Mouse (Mus musculus): Measurements from ENCODE around the gene Acsbg1. TPM values are rescaled to one million over a fixed set of nuclear protein-coding genes. Genes with fewer than 3 reads are reported as not detected.

Gene Acsbg1
- total and polyA plus RNA-seq, 2 experiments from 2014 or later, result 38.9 to 45.4 TPM

DNA sequence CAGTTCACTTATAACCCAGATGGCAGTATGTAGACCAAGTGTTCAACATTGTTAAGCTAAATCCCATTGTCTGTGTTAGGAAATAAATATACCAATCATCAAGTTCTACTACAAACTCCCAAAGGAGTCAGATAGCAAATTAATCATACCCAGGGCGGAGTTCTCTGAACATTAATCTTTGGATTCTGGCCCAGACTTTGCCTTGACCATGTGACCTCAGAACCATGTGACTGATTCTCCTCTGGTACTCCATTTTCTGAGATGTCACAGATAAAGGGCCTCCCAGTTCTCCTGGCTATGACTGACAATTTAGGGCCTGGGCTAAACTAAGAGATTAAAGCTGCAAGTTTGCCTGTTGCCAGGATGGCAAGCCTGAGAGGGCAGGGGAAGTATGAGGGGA lies 12.3 kb downstream of the Acsbg1 start:
- whole genome bisulfite sequencing, result 90% methylated on average over 1 of the region's 1 CpGs
- Histone ChIP-seq H3K4me2 (ENCODE audit: low read depth) (no peak overlapping the region), H3K4me3 (ENCODE audit: low read depth, low read length) (no peak overlapping the region), H3K27me3 (ENCODE audit: insufficient read depth, low read length) (no peaks in the 10 kb centered on the region), H3K9me3 (ENCODE audit: low read length) (no peaks in the 10 kb centered on the region), H3K9ac (no peak overlapping the region), H3K4me1 (ENCODE audit: insufficient read depth) (no peaks in the 10 kb centered on the region), H3K36me3 (ENCODE audit: insufficient read depth) (no peaks in the 10 kb centered on the region), H3K27ac (ENCODE audit: low read depth, low read length) (no peak overlapping the region)
- no peak for ATAC-seq
- no peak for DNase-seq
- TF ChIP-seq CTCF (IDR thresholded peaks at IDR 0.05; ENCODE audit: low read depth), result no peak

DNA sequence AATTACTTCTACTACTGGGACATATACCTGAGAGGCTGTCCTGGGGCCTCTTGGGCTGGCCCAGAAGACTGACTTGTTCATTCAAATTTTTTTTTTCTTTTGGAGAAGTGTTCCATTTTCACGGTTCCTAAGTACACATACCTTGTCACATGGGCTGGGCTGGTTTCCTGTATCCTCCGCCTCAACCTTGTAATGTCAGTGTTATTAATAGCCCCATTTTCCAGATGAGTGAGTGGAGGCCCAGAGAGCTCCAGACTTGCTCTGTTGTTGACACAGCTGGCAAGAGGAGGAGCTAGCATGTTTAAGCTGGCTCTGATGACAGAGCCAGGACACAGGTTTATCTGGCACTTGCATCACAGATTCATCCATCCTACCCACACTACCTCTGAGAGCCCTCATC lies 14.2 kb downstream of the Acsbg1 start:
- Histone ChIP-seq H3K27ac (ENCODE audit: low read depth, low read length) (no peak overlapping the region), H3K4me3 (ENCODE audit: low read depth, low read length) (no peak overlapping the region), H3K36me3 (ENCODE audit: insufficient read depth) (no peaks in the 10 kb centered on the region), H3K9me3 (ENCODE audit: low read length) (no peaks in the 10 kb centered on the region), H3K27me3 (ENCODE audit: insufficient read depth, low read length) (no peaks in the 10 kb centered on the region), H3K9ac (no peak overlapping the region), H3K4me2 (ENCODE audit: low read depth) (no peak overlapping the region), H3K4me1 (ENCODE audit: insufficient read depth) (no peaks in the 10 kb centered on the region)
- ATAC-seq, result no peak
- TF ChIP-seq CTCF (IDR thresholded peaks at IDR 0.05; ENCODE audit: low read depth), result no peak
- DNase-seq, result no peak
- WGBS, result 82% methylated on average over 2 of the region's 2 CpGs

DNA sequence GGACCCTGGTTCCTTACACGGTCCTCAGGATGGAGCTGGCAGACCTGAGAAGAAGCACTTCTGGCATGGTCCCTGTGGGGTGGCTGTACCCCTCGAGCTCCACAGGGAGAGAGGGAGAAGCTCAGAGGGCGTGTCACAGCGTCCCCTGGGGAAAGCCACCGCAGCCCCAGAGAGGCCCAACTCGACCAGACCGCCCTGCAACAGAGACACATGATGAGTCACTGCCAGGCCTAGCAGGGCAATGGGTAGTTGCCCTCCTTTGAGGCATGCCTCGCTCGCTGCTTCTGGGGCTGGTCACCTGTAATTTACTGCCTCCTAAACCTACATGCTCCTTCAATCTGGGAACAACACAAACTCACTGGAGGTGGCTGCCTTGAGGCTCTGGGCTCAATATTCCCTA lies 15.4 kb downstream of the Acsbg1 start:
- H3K4me1 ChIP-seq (ENCODE audit: insufficient read depth), result no peaks in the 10 kb centered on the region
- H3K9ac ChIP-seq, result no peak overlapping the region
- WGBS, result 85% methylated on average over 9 of the region's 9 CpGs
- no peaks in the 10 kb centered on the region for H3K9me3 ChIP-seq (ENCODE audit: low read length)
- DNase-seq (no peak), ATAC-seq (no peak)
- H3K4me2 ChIP-seq (ENCODE audit: low read depth), result no peak overlapping the region
- H3K36me3 ChIP-seq (ENCODE audit: insufficient read depth), result no peaks in the 10 kb centered on the region
- no peak for TF ChIP-seq CTCF (IDR thresholded peaks at IDR 0.05; ENCODE audit: low read depth)
- no peaks in the 10 kb centered on the region for H3K27me3 ChIP-seq (ENCODE audit: insufficient read depth, low read length)
- no peak overlapping the region for H3K27ac ChIP-seq (ENCODE audit: low read depth, low read length)
- no peak overlapping the region for H3K4me3 ChIP-seq (ENCODE audit: low read depth, low read length)

DNA sequence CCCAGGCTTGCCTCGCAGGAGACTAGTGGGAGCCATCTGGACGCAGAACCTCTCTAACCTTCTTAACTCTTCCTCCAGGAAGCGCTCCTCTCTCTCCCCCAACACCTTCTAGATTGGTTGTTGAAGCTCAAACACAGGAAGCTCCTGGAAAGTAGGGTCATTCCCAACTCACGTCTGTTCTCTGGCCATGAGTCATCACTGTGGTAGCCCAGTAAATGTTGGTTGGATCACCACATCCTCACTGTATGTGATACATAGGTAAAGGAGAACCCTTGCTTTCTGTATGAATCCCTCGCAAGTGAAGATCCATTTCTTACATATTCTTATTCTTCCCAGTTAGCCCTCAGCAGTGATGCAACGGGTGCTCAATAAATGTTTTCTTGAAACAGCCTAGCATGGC lies 16.1 kb downstream of the Acsbg1 start:
- ATAC-seq (no peak), DNase-seq (no peak)
- H3K4me2 ChIP-seq (ENCODE audit: low read depth), result no peak overlapping the region
- no peaks in the 10 kb centered on the region for H3K4me1 ChIP-seq (ENCODE audit: insufficient read depth)
- H3K27ac ChIP-seq (ENCODE audit: low read depth, low read length), result no peak overlapping the region
- no peak overlapping the region for H3K4me3 ChIP-seq (ENCODE audit: low read depth, low read length)
- H3K36me3 ChIP-seq (ENCODE audit: insufficient read depth), result no peaks in the 10 kb centered on the region
- no peaks in the 10 kb centered on the region for H3K9me3 ChIP-seq (ENCODE audit: low read length)
- no peak overlapping the region for H3K9ac ChIP-seq
- WGBS, result 85% methylated on average over 6 of the region's 6 CpGs
- TF ChIP-seq CTCF (IDR thresholded peaks at IDR 0.05; ENCODE audit: low read depth), result no peak
- H3K27me3 ChIP-seq (ENCODE audit: insufficient read depth, low read length), result no peaks in the 10 kb centered on the region

DNA sequence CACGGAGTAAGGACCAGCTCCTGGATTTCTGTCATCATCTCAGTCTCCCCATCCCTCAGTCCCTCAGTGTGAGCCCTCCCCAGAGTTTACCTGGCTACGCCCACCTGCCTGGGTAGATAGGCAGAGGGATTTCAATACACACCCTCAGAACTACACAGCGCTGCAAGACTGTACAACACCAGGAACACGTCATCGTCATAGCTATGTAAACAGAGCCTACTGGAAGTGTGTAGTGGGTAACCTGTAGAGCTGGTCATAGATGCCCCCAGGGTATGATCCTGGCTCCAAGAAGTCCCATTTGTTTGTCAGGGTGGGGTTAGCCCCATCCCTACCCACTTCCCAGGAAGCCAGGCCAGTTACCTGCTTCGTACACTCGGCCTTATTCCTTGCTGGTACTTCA lies 18.5 kb downstream of the Acsbg1 start:
- 96% methylated on average over 7 of the region's 7 CpGs for WGBS
- Histone ChIP-seq H3K9ac (no peak overlapping the region), H3K36me3 (ENCODE audit: insufficient read depth) (no peaks in the 10 kb centered on the region), H3K9me3 (ENCODE audit: low read length) (no peaks in the 10 kb centered on the region), H3K27ac (ENCODE audit: low read depth, low read length) (no peak overlapping the region), H3K4me1 (ENCODE audit: insufficient read depth) (no peaks in the 10 kb centered on the region), H3K27me3 (ENCODE audit: insufficient read depth, low read length) (no peaks in the 10 kb centered on the region), H3K4me2 (ENCODE audit: low read depth) (no peak overlapping the region), H3K4me3 (ENCODE audit: low read depth, low read length) (no peak overlapping the region)
- no peak for DNase-seq
- TF ChIP-seq CTCF (IDR thresholded peaks at IDR 0.05; ENCODE audit: low read depth), result no peak
- ATAC-seq, result no peak

DNA sequence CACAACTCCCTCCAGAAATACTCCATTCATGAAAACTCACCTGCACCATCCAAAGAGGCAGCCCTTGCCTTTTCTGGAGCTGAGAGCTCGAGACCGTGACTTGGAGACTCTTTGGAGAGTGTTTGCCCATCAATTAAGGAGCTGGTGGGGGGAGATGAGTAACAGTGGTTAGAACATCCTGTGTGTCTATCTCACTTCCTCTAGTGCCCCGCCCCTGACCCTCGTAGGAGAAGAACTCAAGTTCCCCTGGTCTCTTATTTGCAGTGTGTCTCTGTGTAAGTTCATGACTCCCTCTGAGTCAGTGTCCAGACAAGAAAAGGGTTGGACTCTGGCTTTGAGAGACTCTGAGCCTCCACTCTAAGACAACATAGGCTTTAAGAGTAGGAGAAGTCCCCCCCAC lies 19.1 kb downstream of the Acsbg1 start:
- no peaks in the 10 kb centered on the region for H3K9me3 ChIP-seq (ENCODE audit: low read length)
- no peak overlapping the region for H3K4me3 ChIP-seq (ENCODE audit: low read depth, low read length)
- DNase-seq (no peak), ATAC-seq (no peak)
- H3K27ac ChIP-seq (ENCODE audit: low read depth, low read length), result no peak overlapping the region
- H3K9ac ChIP-seq, result no peak overlapping the region
- H3K4me2 ChIP-seq (ENCODE audit: low read depth), result no peak overlapping the region
- TF ChIP-seq CTCF (IDR thresholded peaks at IDR 0.05; ENCODE audit: low read depth), result no peak
- no peaks in the 10 kb centered on the region for H3K27me3 ChIP-seq (ENCODE audit: insufficient read depth, low read length)
- H3K36me3 ChIP-seq (ENCODE audit: insufficient read depth), result no peaks in the 10 kb centered on the region
- WGBS, result 85% methylated on average over 4 of the region's 4 CpGs
- no peaks in the 10 kb centered on the region for H3K4me1 ChIP-seq (ENCODE audit: insufficient read depth)

DNA sequence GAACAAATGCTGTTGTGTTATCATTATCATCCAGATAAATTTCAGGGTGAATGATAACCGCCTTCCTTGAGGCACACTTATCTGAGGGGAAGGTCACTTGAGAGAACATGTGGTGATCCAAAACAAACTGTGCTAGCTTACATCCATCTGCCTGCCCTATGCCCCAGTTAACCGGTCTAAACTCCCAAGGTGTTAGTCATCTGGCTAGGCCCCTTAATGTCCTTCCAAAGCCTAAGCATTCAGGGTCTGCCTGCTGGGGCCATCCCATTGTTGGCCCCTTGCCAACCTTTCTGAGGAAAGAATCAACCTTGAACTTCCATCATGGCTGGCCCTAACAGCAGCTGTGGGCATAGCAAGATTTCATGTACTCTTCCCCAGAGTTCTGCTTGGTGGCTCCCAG lies 19.5 kb downstream of the Acsbg1 start:
- 77% methylated on average over 2 of the region's 2 CpGs for WGBS
- H3K27me3 ChIP-seq (ENCODE audit: insufficient read depth, low read length), result no peaks in the 10 kb centered on the region
- no peak overlapping the region for H3K4me3 ChIP-seq (ENCODE audit: low read depth, low read length)

DNA sequence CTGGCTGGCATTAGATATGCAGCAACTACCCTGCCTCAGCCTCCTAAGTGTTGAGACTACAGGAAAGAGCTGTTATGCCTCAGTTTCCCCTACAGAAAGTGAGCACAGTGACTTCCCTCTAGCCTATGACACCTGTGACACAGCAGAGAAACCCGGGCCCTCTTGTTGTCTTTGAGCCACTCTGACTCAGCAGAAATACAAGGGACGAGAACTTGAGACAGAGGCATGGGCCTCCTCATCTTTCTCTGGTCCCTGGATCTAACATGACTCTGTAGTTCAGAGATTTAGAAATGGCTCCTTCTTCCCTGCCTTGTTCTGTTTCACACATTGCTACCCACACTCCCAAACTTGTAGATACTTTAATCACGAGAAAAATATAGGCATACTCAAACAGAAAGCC lies 20.1 kb downstream of the Acsbg1 start:
- H3K9ac ChIP-seq, result no peak overlapping the region
- no peak overlapping the region for H3K4me3 ChIP-seq (ENCODE audit: low read depth, low read length)
- ATAC-seq (no peak), DNase-seq (no peak)
- no peaks in the 10 kb centered on the region for H3K27me3 ChIP-seq (ENCODE audit: insufficient read depth, low read length)
- 85% methylated on average over 3 of the region's 3 CpGs for WGBS
- no peak for TF ChIP-seq CTCF (IDR thresholded peaks at IDR 0.05; ENCODE audit: low read depth)
- no peaks in the 10 kb centered on the region for H3K4me1 ChIP-seq (ENCODE audit: insufficient read depth)
- no peak overlapping the region for H3K4me2 ChIP-seq (ENCODE audit: low read depth)
- H3K36me3 ChIP-seq (ENCODE audit: insufficient read depth), result no peaks in the 10 kb centered on the region
- no peak overlapping the region for H3K27ac ChIP-seq (ENCODE audit: low read depth, low read length)
- no peaks in the 10 kb centered on the region for H3K9me3 ChIP-seq (ENCODE audit: low read length)

More for the DNA sequence above, 19.5 kb downstream of the Acsbg1 start:
- TF ChIP-seq CTCF (IDR thresholded peaks at IDR 0.05; ENCODE audit: low read depth), result no peak
- Histone ChIP-seq H3K4me1 (ENCODE audit: insufficient read depth) (no peaks in the 10 kb centered on the region), H3K4me2 (ENCODE audit: low read depth) (no peak overlapping the region), H3K27ac (ENCODE audit: low read depth, low read length) (no peak overlapping the region), H3K36me3 (ENCODE audit: insufficient read depth) (no peaks in the 10 kb centered on the region), H3K9ac (no peak overlapping the region), H3K9me3 (ENCODE audit: low read length) (no peaks in the 10 kb centered on the region)
- ATAC-seq (no peak), DNase-seq (no peak)

Measured in forebrain, postnatal 0 days (tissue).